Mouse (Mus musculus) forebrain, embryonic 15.5 days (tissue): ENCODE results near the gene Mocs1. TPM values are rescaled to one million over a fixed set of nuclear protein-coding genes. Genes with fewer than 3 reads are reported as not detected.
"Not testable (repeated sequence)": the region's sequence is repeated elsewhere in the genome, so short reads cannot be mapped to it uniquely, and the experiment has no call there.

ENCODE experiments used
- ATAC-seq: fragments of 200-750 bp; cut with Nextera tagmentation; replicated peaks from 2 replicates; pipeline ENCODE4 v1.8.0; 2017; ENCODE audit warnings: mild to moderate bottlenecking, moderate TSS enrichment, moderate library complexity
- H3K27ac ChIP-seq: fragments of 300-500 bp; sonication (generic); replicated peaks from 2 replicates; pipeline ENCODE4 v1.5.1; 2015; ENCODE audit warnings: mild to moderate bottlenecking, inconsistent platforms
- H3K27me3 ChIP-seq: fragments of 300-500 bp; sonication (generic); 2 replicates; pipeline ENCODE4 v1.6.1; 2015; ENCODE audit warnings: inconsistent platforms
- H3K36me3 ChIP-seq: fragments of 300-500 bp; sonication (generic); 2 replicates; pipeline ENCODE4 v1.6.1; 2015; ENCODE audit warnings: mild to moderate bottlenecking, inconsistent platforms
- H3K4me1 ChIP-seq: fragments of 300-500 bp; sonication (generic); 2 replicates; pipeline ENCODE4 v1.6.1; 2015; ENCODE audit warnings: inconsistent platforms
- H3K4me2 ChIP-seq: fragments of 300-500 bp; sonication (generic); replicated peaks from 2 replicates; pipeline ENCODE4 v1.6.1; 2015; ENCODE audit warnings: mild to moderate bottlenecking, inconsistent platforms
- H3K4me3 ChIP-seq: fragments of 300-500 bp; sonication (generic); 2 replicates; pipeline ENCODE4 v1.5.1; 2015; ENCODE audit warnings: mild to moderate bottlenecking, inconsistent platforms
- H3K9ac ChIP-seq: fragments of 300-500 bp; sonication (generic); replicated peaks from 2 replicates; pipeline ENCODE4 v1.6.1; 2015; ENCODE audit warnings: mild to moderate bottlenecking, inconsistent platforms
- H3K9me3 ChIP-seq: fragments of 300-500 bp; sonication (generic); 2 replicates; pipeline ENCODE4 v1.6.1; 2016; ENCODE audit warnings: inconsistent platforms
- WGBS: fragments of 180-500 bp; shearing (Covaris S2); methylation state at CpG from one replicate; pipeline ENCODE4 v1.1.7; 2015; ENCODE audit warnings: mixed read lengths; 5-methylcytosine and 5-hydroxymethylcytosine counted together
- polyA plus RNA-seq: library from polyadenylated mRNA; unstranded; fragments of >200 nt; fragmentation: Nextera tagmentation; extraction: Ambion mirVana; gene quantifications from 2 replicates; pipeline ENCODE4 v1.2.1, GENCODE M21; 2015

Mocs1 gene
- polyA plus RNA-seq, 1 experiment from 2014 or later, result 4.1 TPM

- no peak for ATAC-seq
- Histone ChIP-seq H3K4me1 (peaks cover 16% of the 10 kb centered on the region), H3K9me3 (no peaks in the 10 kb centered on the region), H3K4me2 (no peak overlapping the region), H3K36me3 (peaks cover 10% of the 10 kb centered on the region), H3K27ac (no peak overlapping the region), H3K27me3 (no peaks in the 10 kb centered on the region), H3K4me3 (no peak overlapping the region), H3K9ac (no peak overlapping the region)
- WGBS, result 84% methylated on average over 6 of the region's 6 CpGs
Observed at GRCm38 (mm10) chr17:49434236-49434635, 6.1 kb downstream of the Mocs1 start.

GRCm38 (mm10) chr17:49435081-49435480, 6.9 kb downstream of the Mocs1 start:
- H3K4me1 ChIP-seq, result peaks cover 8% of the 10 kb centered on the region; the same call in 1 of the 2 replicates
- no peak overlapping the region for H3K9ac ChIP-seq
- WGBS, result 98% methylated on average over 10 of the region's 10 CpGs
- no peaks in the 10 kb centered on the region for H3K27me3 ChIP-seq
- no peaks in the 10 kb centered on the region for H3K9me3 ChIP-seq
- no peak for ATAC-seq
- no peak overlapping the region for H3K4me2 ChIP-seq
- no peak overlapping the region for H3K4me3 ChIP-seq
- peaks cover 10% of the 10 kb centered on the region for H3K36me3 ChIP-seq
- no peak overlapping the region for H3K27ac ChIP-seq

DNA sequence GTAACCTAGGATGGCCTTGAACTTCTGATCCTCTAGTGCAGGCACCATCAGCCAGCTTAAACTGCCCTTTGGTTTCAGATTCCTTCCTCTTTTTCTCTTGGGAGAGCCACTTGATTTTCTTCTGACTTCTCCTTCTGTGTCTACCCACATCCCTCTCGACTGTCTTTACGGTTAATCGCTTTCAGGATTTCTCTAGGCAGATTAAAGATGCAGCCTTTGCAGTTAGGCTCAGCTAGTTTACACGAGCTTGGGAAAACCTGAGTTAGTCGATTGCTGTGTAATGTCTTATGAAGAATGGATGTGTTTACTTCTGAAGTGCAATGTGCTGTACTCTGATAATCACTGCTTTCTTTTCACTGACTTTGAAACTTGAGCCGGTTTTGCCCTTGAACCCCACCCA, 8.5 kb downstream of the Mocs1 start:
- ATAC-seq, result no peak
- Histone ChIP-seq H3K4me2 (no peak overlapping the region), H3K4me1 (peaks cover 3% of the 10 kb centered on the region; the same call in 1 of the 2 replicates), H3K27me3 (no peaks in the 10 kb centered on the region), H3K9ac (no peak overlapping the region), H3K9me3 (no peaks in the 10 kb centered on the region), H3K27ac (no peak overlapping the region), H3K36me3 (peaks cover 10% of the 10 kb centered on the region), H3K4me3 (no peak overlapping the region)
- 87% methylated on average over 6 of the region's 6 CpGs for WGBS

DNA sequence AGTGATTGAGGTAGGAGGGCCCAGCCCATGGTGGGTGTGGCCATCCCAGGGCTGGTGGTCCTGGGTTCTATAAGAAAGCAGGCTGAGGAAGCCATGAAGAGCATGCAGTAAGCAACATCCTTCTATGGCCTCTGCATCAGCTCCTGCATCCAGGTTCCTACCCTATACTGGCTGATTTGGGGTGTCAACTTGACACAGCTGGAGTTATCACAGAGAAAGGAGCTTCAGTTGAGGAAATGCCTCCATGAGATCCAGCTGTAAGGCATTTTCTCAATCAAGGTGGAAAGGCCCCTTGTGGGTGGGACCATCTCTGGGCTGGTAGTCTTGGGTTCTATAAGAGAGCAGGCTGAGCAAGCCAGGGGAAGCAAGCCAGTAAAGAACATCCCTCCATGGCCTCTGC, 9.1 kb downstream of the Mocs1 start:
- not testable (repeated sequence) for H3K9me3 ChIP-seq, H3K4me2 ChIP-seq, H3K4me1 ChIP-seq, H3K9ac ChIP-seq, ATAC-seq, H3K4me3 ChIP-seq, H3K27me3 ChIP-seq, H3K27ac ChIP-seq
- peaks cover 10% of the 10 kb centered on the region for H3K36me3 ChIP-seq

DNA sequence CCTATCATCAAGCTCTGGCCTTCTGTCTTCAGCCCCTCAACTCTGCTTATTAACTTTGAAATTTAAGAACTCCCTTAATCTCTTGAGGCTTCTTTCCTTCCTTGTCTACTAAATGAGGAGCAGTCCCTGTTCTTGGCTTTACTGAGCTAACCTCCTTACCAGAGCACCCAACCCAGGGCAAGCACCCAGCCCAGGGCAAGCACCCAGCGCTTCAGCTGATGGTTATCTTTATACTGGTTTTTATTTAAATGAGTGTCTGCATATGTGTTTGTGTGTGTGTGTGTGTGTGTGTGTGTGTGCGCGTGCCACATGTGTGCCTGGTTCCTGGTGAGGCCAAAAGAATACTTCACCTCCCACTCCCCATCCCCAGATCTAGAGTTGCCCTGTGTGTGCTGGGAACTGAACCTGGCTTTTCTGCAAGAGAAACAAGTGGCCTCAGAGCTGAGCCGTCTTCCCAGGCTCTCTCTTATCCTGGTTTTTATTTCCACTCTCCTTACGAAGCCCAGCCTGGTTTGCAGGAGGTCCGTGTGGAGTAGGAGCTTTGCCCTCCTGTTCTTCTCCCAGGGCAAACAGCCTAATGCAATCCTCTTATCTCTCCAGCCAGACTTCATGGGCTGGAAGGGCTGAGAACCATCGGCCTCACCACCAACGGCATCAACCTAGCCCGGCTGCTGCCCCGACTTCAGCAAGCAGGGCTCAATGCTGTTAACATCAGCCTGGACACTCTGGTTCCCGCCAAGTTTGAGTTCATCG, 10.8 kb downstream of the Mocs1 start:
- WGBS, result 96% methylated on average over 12 of the region's 12 CpGs
- Histone ChIP-seq H3K4me1 (no peaks in the 10 kb centered on the region), H3K4me3 (no peak overlapping the region), H3K9ac (no peak overlapping the region), H3K9me3 (no peaks in the 10 kb centered on the region), H3K27ac (no peak overlapping the region), H3K4me2 (no peak overlapping the region), H3K27me3 (no peaks in the 10 kb centered on the region), H3K36me3 (peaks cover 10% of the 10 kb centered on the region)
- no peak for ATAC-seq

- Histone ChIP-seq H3K27ac (no peak overlapping the region), H3K27me3 (no peaks in the 10 kb centered on the region), H3K36me3 (peaks cover 10% of the 10 kb centered on the region), H3K4me2 (no peak overlapping the region), H3K4me1 (no peaks in the 10 kb centered on the region), H3K4me3 (no peak overlapping the region), H3K9me3 (no peaks in the 10 kb centered on the region), H3K9ac (no peak overlapping the region)
- ATAC-seq, result no peak
- WGBS, result 91% methylated on average over 4 of the region's 4 CpGs
Observed at GRCm38 (mm10) chr17:49439706-49440105, 11.5 kb downstream of the Mocs1 start.

- H3K4me1 ChIP-seq, result no peaks in the 10 kb centered on the region
- ATAC-seq, result no peak
- H3K27me3 ChIP-seq, result no peaks in the 10 kb centered on the region
- WGBS, result 89% methylated on average over 14 of the region's 14 CpGs
- H3K4me2 ChIP-seq, result no peak overlapping the region
- peaks cover 4% of the 10 kb centered on the region for H3K36me3 ChIP-seq
- no peak overlapping the region for H3K9ac ChIP-seq
- no peaks in the 10 kb centered on the region for H3K9me3 ChIP-seq
- no peak overlapping the region for H3K27ac ChIP-seq
- H3K4me3 ChIP-seq, result no peak overlapping the region
Observed at GRCm38 (mm10) chr17:49440331-49441130, 12.4 kb downstream of the Mocs1 start.

- not testable (repeated sequence) for H3K4me1 ChIP-seq, H3K36me3 ChIP-seq, H3K9ac ChIP-seq, H3K9me3 ChIP-seq, H3K4me3 ChIP-seq, H3K27me3 ChIP-seq, H3K27ac ChIP-seq, H3K4me2 ChIP-seq, ATAC-seq
- WGBS, result 80% methylated on average over 3 of the region's 3 CpGs
Observed at GRCm38 (mm10) chr17:49442841-49443240, 14.7 kb downstream of the Mocs1 start.

- H3K27me3 ChIP-seq, result no peaks in the 10 kb centered on the region
- H3K4me3 ChIP-seq, result no peak overlapping the region
- 65% methylated on average over 9 of the region's 9 CpGs for WGBS
- ATAC-seq, result peak; percentile 61; the same call in 1 of the 2 replicates
- H3K9ac ChIP-seq, result no peak overlapping the region
- H3K9me3 ChIP-seq, result no peaks in the 10 kb centered on the region
- H3K36me3 ChIP-seq, result no peaks in the 10 kb centered on the region
- H3K27ac ChIP-seq, result peak overlapping the region; percentile 36; the same call in 1 of the 2 replicates
- no peaks in the 10 kb centered on the region for H3K4me1 ChIP-seq
- H3K4me2 ChIP-seq, result no peak overlapping the region
Observed at GRCm38 (mm10) chr17:49448570-49449229, 20.5 kb downstream of the Mocs1 start.

- WGBS, result 84% methylated on average over 8 of the region's 8 CpGs
- no peak overlapping the region for H3K4me3 ChIP-seq
- H3K27me3 ChIP-seq, result no peaks in the 10 kb centered on the region
- no peaks in the 10 kb centered on the region for H3K36me3 ChIP-seq
- H3K9ac ChIP-seq, result no peak overlapping the region
- H3K9me3 ChIP-seq, result no peaks in the 10 kb centered on the region
- 0 out of 2 replicates have a peak overlapping the region, but pooled peaks have one; percentile 36 for H3K27ac ChIP-seq
- no peak for ATAC-seq
- H3K4me1 ChIP-seq, result no peaks in the 10 kb centered on the region
- H3K4me2 ChIP-seq, result no peak overlapping the region
Observed at GRCm38 (mm10) chr17:49449230-49449608, 21.1 kb downstream of the Mocs1 start.

- no peaks in the 10 kb centered on the region for H3K27me3 ChIP-seq
- peaks cover 6% of the 10 kb centered on the region; the same call in 1 of the 2 replicates for H3K36me3 ChIP-seq
- H3K4me1 ChIP-seq, result no peaks in the 10 kb centered on the region
- no peak overlapping the region for H3K4me3 ChIP-seq
- no peak overlapping the region for H3K4me2 ChIP-seq
- ATAC-seq, result no peak
- H3K27ac ChIP-seq, result no peak overlapping the region
- no peak overlapping the region for H3K9ac ChIP-seq
- H3K9me3 ChIP-seq, result no peaks in the 10 kb centered on the region
- 93% methylated on average over 6 of the region's 6 CpGs for WGBS
Observed at GRCm38 (mm10) chr17:49450922-49451321, 22.8 kb downstream of the Mocs1 start.

DNA sequence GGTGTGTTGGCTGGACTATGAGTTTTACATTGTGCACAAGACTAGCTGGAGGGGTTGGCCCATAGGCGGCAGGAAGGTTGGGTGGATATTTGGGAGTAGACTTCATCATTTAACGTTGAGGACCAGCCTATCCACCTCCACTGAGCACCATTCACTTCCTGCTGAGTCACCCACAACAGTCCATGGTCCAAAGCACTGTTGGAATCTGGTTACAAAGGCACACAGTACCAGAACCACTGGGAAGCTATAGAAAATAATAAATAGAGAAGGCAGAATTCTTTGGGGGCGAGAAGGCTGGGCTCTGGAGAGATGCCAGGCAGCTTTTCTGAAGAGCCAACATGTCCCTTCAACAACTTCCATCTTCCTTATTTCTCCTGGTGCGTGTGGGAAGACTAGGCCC, 28.2 kb downstream of the Mocs1 start:
- ATAC-seq, result no peak
- no peak overlapping the region for H3K27ac ChIP-seq
- 84% methylated on average over 4 of the region's 4 CpGs for WGBS

More for the DNA sequence above, 28.2 kb downstream of the Mocs1 start:
- Histone ChIP-seq H3K4me3 (no peak overlapping the region), H3K9ac (no peak overlapping the region), H3K9me3 (no peaks in the 10 kb centered on the region), H3K4me2 (no peak overlapping the region), H3K36me3 (peaks cover 6% of the 10 kb centered on the region; the same call in 1 of the 2 replicates), H3K4me1 (no peaks in the 10 kb centered on the region), H3K27me3 (no peaks in the 10 kb centered on the region)
